Mouse (Mus musculus) lung, adult 2 months (tissue): ENCODE data around the gene Sox8. TPM values are rescaled to one million over a fixed set of nuclear protein-coding genes. Genes with fewer than 3 reads are reported as not detected.

Source experiments
- DNase-seq: peaks from one replicate; pipeline ENCODE4 v3.0.0; 2022
- H3K4me1 ChIP-seq: fragments of 200-500 bp; 2 replicates; pipeline ENCODE4 v1.6.1; 2011; ENCODE audit warnings: low read length; ENCODE audit not compliant: control insufficient read depth, insufficient read depth
- H3K4me3 ChIP-seq: fragments of 200-500 bp; replicated peaks from 2 replicates; pipeline ENCODE3; 2011; ENCODE audit warnings: low read depth, mild to moderate bottlenecking, control low read depth, low read length; ENCODE audit errors: extremely low read depth
- CTCF ChIP-seq: fragments of 200-500 bp; IDR thresholded peaks from 2 replicates; pipeline ENCODE4 v1.5.1; 2011; ENCODE audit warnings: mild to moderate bottlenecking, low read length, control low read depth; ENCODE audit not compliant: insufficient read depth
- POLR2A ChIP-seq: fragments of 200-500 bp; IDR thresholded peaks from 2 replicates; pipeline ENCODE4 v1.6.1; 2011; ENCODE audit warnings: low read depth, mild to moderate bottlenecking, control low read depth, low read length, borderline replicate concordance; ENCODE audit errors: extremely low read depth
- WGBS: fragments of 180-500 bp; shearing (Covaris S2); methylation state at CpG from one replicate; pipeline ENCODE4 v1.1.7; 2018; 5-methylcytosine and 5-hydroxymethylcytosine counted together
- polyA plus RNA-seq: library from polyadenylated mRNA; depleted of rRNA; stranded (reverse); fragments of >200 nt; gene quantifications from 2 replicates; pipeline ENCODE4 v1.2.3, GENCODE M21; 2012

Gene Sox8
- polyA plus RNA-seq, 1 experiment, result 0.49 TPM

- Histone ChIP-seq H3K4me3 (no peak overlapping the region), H3K4me1 (peaks cover 4% of the 10 kb centered on the region; the same call in 1 of the 2 replicates)
- no peak for DNase-seq
- TF ChIP-seq CTCF (no peak), POLR2A (no peak)
- 76% methylated on average over 4 of the region's 4 CpGs for WGBS
Measured at GRCm38 (mm10) chr17:25583099-25583498, 12.6 kb upstream of the Sox8 start.

GRCm38 (mm10) chr17:25582076-25582475 lies 11.6 kb upstream of the Sox8 start:
- WGBS, result 88% methylated on average over 8 of the region's 8 CpGs
- H3K4me3 ChIP-seq, result no peak overlapping the region
- DNase-seq, result no peak
- TF ChIP-seq POLR2A (no peak), CTCF (no peak)
- peaks cover 4% of the 10 kb centered on the region; the same call in 1 of the 2 replicates for H3K4me1 ChIP-seq

GRCm38 (mm10) chr17:25579332-25580047 lies 9.0 kb upstream of the Sox8 start:
- Histone ChIP-seq H3K4me3 (peak overlapping the region; percentile 67), H3K4me1 (peaks cover 4% of the 10 kb centered on the region; the same call in 1 of the 2 replicates)
- DNase-seq, result no peak
- TF ChIP-seq POLR2A (no peak), CTCF (no peak)
- 5% methylated on average over 21 of the region's 21 CpGs for WGBS

DNA sequence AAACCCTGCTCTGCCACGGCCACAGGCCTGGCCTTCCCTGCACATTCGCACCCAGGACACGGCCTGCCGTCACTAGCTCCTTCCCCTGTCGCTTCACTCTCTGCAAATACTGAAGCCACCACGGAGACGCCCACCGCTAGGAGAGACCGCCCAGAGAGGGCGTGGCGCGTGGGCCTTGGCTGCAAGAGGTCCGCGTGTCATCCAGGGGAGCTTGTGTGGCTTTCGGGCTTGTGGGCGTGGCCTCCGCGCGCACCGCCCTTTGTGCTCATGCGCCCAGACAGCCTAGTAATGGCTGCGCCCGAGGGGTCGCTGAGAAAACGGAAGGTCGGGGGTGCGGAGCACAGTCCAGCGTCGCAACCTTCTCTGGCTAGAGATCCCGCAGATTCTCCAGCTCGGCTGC lies 8.4 kb upstream of the Sox8 start, which contains the start of gene Lmf1:
TSS of gene Lmf1 (plus strand) at position 166 of the 400 bp plus-strand sequence.
- under 1% methylated on average over 31 of the region's 31 CpGs for WGBS
- H3K4me3 ChIP-seq, result peak within 1 kb of the TSS; percentile 67
- DNase-seq, result peak; percentile 94
- TF ChIP-seq POLR2A, result peak; percentile 78; the same call in 1 of the 2 replicates
- no peak for TF ChIP-seq CTCF
- peaks cover 4% of the 10 kb centered on the region; the same call in 1 of the 2 replicates for H3K4me1 ChIP-seq

DNA sequence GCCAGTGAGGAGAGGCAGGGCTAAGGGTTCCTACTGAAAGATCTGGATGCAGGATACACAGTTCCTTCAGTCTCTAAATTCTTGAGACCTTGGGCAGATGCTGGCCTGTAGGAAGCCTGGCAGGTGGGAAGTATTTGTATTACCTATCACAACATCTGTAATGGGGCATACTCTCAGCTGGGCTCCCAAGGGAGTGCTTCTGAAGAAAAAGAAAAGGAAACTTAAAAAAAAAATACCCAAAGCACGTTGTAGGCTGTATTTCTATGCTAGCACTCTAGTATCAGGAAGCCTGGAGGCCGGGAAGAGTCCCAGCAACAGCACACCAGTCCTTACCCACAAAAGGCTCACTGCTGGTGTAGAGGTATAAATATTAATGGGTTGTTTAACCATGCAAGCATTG lies 7.2 kb upstream of the Sox8 start:
- WGBS, result 63% methylated on average over 2 of the region's 2 CpGs
- DNase-seq, result no peak
- TF ChIP-seq CTCF, result no peak
- TF ChIP-seq POLR2A, result no peak
- peaks cover 4% of the 10 kb centered on the region; the same call in 1 of the 2 replicates for H3K4me1 ChIP-seq
- H3K4me3 ChIP-seq, result no peak overlapping the region

DNA sequence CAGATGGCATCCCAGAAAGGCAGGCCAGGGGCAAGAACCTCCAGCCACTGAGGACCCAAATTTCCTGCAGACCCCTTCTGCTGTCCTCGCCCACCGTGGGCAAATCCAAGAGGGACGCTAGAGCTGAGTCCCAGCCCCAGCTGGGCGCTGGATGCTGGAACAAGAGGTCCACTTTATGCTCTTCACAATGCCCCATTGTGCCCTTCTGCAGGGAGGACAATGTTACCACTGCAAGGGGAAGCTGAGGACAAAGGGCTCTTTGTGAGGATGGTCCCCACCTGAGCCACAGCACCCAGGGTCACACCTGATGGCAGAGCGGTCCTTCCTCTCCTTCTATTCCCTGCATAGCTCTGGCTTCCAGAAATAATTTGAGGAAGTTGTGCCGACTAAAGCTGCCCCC lies 6.8 kb upstream of the Sox8 start:
- WGBS, result 64% methylated on average over 6 of the region's 6 CpGs
- Histone ChIP-seq H3K4me1 (peaks cover 4% of the 10 kb centered on the region; the same call in 1 of the 2 replicates), H3K4me3 (no peak overlapping the region)
- TF ChIP-seq CTCF (no peak), POLR2A (no peak)
- no peak for DNase-seq

GRCm38 (mm10) chr17:25576034-25576433 lies 5.5 kb upstream of the Sox8 start:
- Histone ChIP-seq H3K4me1 (peaks cover 4% of the 10 kb centered on the region; the same call in 1 of the 2 replicates), H3K4me3 (no peak overlapping the region)
- no peak for DNase-seq
- 50% methylated on average over 2 of the region's 2 CpGs for WGBS
- no peak for TF ChIP-seq CTCF

DNA sequence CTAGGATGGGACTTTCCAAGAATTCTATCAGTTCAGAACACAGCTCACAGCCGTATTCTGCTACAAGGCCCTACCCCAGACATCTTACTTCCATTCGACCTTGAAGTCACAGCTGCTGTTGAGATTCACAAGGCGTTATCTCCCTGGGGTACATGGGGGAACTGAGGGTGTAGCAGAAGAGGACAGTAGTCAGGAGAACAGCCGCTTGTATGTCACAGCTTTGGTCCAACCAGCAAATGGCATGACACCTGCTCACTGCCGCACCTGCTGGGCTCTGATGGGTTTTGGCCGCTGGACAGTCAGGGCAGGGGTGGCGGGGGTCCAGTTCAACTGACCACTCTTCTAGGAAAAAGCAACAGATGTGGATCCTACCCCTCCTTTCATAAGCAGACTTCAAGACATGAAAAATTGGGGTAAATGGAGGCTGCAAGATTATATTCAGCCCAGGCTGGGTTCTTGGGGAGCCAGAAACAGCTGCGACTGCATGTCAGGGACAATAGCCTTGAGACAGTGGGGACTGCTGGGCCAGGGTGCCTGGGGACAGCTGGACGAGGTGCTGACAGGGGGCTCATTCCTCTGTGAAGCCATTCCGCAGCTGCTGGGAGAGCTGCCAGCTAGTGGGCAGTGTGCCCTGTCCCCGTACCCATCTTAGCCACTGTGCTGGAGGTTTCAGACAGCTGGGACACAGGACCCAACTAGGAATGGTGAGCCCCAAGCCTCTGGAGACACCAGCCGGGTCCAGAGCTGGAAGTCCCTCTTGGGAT lies 4.9 kb upstream of the Sox8 start:
- no peak for DNase-seq
- 68% methylated on average over 12 of the region's 12 CpGs for WGBS
- Histone ChIP-seq H3K4me3 (no peak overlapping the region), H3K4me1 (peaks cover 4% of the 10 kb centered on the region; the same call in 1 of the 2 replicates)
- TF ChIP-seq CTCF (no peak), POLR2A (no peak)

GRCm38 (mm10) chr17:25571453-25571820 lies 951 bp upstream of the Sox8 start:
- Histone ChIP-seq H3K4me1 (peaks cover 6% of the 10 kb centered on the region; the same call in 1 of the 2 replicates), H3K4me3 (no peak overlapping the region)
- TF ChIP-seq POLR2A, result no peak
- no peak for TF ChIP-seq CTCF
- WGBS, result 15% methylated on average over 8 of the region's 8 CpGs
- DNase-seq, result no peak
